Mouse (Mus musculus) left cerebral cortex, adult 9 months (tissue): ENCODE data around the gene Sgtb.

Source experiments
- DNase-seq, 2 experiments: peaks; one replicate each; pipeline ENCODE4 v3.0.0; 2022; ENCODE audit warnings: low spot score in 2 of 2

The Sgtb gene

DNA sequence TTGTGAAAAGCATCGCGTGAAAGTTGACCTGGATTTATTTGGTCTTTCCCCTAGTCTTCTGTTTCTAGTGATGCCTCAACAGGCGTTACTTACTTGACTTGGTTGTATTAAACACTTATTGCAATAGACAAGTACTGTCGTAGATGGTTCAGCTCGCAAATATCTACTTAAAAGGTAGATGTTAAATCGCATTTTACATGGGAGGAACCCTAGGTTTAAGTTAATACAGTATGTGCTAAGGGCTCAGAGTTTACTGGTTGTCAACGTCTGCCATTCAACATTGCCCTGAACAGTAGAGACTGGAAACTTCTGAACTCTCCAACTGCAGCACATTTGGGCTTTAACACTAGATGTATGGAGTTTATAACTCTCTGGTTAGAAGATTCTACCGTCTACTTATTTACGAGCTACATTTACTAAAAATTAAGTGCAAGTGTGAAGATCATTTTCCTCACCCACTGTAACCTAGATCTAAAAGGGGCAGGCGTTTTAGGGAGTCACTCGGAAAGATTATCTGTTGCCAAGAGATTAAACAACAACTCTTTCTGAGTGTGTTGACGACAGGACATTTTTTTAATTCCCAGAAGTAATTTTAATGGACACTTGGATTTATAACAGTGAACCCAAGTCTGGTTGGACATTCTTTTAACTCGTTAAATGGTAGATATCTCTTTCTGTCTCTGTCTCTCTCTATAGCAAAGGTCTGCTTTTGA lies 69.8 kb downstream of the Sgtb start:
- no peak for DNase-seq

DNA sequence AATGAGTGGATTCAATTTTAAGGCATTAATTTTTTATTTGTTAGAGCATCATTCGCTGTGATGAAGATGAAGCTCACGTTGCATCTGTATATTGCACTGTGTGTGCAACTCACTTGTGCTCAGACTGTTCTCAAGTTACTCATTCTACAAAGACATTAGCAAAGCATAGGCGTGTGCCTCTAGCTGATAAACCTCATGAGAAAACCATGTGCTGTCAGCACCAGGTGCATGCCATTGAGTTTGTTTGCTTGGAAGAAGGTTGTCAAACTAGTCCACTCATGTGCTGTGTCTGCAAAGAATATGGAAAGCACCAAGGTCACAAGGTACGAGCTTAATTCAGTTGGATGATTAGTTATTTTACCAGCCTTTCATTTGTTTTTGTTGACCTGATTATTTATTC lies 77.8 kb downstream of the Sgtb start:
- no peak for DNase-seq
